Mouse (Mus musculus): ENCODE measurements around the gene Smarcc1. TPM values are rescaled to one million over a fixed set of nuclear protein-coding genes. Genes with fewer than 3 reads are reported as not detected.
"Not testable (repeated sequence)": the region's sequence is repeated elsewhere in the genome, so short reads cannot be mapped to it uniquely, and the experiment has no call there.

Gene Smarcc1
- 108 and 127 TPM in 2 replicates for polyA plus RNA-seq (2011; ENCODE audit: insufficient read length, low read depth, missing spikeins)

GRCm38 (mm10) chr9:110116977-110117778, at the start of gene Smarcc1:
Smarcc1 (plus strand) TSS chr9:110117708.
- H3K4me3 ChIP-seq (ENCODE audit: insufficient read depth, low read length): peak within 1 kb of the TSS; percentile 81
- peak within 1 kb of the TSS; percentile 97 for H3K27ac ChIP-seq (ENCODE audit: insufficient read depth, low read length)
- peak; percentile 77 for TF ChIP-seq POLR2A (IDR thresholded peaks at IDR 0.05; ENCODE audit: low read depth, low read length)
- TF ChIP-seq CTCF (IDR thresholded peaks at IDR 0.05; ENCODE audit: borderline replicate concordance, insufficient read depth, low read length): no peak
- peaks cover 3% of the 10 kb centered on the region; the same call in 1 of the 2 replicates for H3K4me1 ChIP-seq (ENCODE audit: control insufficient read depth, insufficient read depth, low read length)

- Histone ChIP-seq H3K4me3 (ENCODE audit: insufficient read depth, low read length) (no peak overlapping the region), H3K27ac (ENCODE audit: insufficient read depth, low read length) (no peak overlapping the region), H3K4me1 (ENCODE audit: control insufficient read depth, insufficient read depth, low read length) (peaks cover 8% of the 10 kb centered on the region)
- TF ChIP-seq CTCF (IDR thresholded peaks at IDR 0.05; ENCODE audit: borderline replicate concordance, insufficient read depth, low read length) (no peak), POLR2A (IDR thresholded peaks at IDR 0.05; ENCODE audit: low read depth, low read length) (no peak)
These were observed 48.8 kb upstream of the Smarcc1 start for GRCm38 (mm10) chr9:110068745-110069144.

GRCm38 (mm10) chr9:110070358-110070757, 47.1 kb upstream of the Smarcc1 start:
- no peak for TF ChIP-seq CTCF (IDR thresholded peaks at IDR 0.05; ENCODE audit: borderline replicate concordance, insufficient read depth, low read length)
- H3K4me1 ChIP-seq (ENCODE audit: control insufficient read depth, insufficient read depth, low read length): peaks cover 8% of the 10 kb centered on the region
- no peak overlapping the region for H3K4me3 ChIP-seq (ENCODE audit: insufficient read depth, low read length)
- peak overlapping the region; percentile 11; the same call in 1 of the 2 replicates for H3K27ac ChIP-seq (ENCODE audit: insufficient read depth, low read length)

- H3K4me1 ChIP-seq (ENCODE audit: control insufficient read depth, insufficient read depth, low read length): peaks cover 8% of the 10 kb centered on the region
- H3K27ac ChIP-seq (ENCODE audit: insufficient read depth, low read length): peak overlapping the region; percentile 11; the same call in 1 of the 2 replicates
- TF ChIP-seq CTCF (IDR thresholded peaks at IDR 0.05; ENCODE audit: borderline replicate concordance, insufficient read depth, low read length) (no peak), POLR2A (IDR thresholded peaks at IDR 0.05; ENCODE audit: low read depth, low read length) (no peak)
These were observed 46.5 kb upstream of the Smarcc1 start for GRCm38 (mm10) chr9:110071011-110071410.

GRCm38 (mm10) chr9:110071843-110072242, 45.7 kb upstream of the Smarcc1 start:
- peak; percentile 78; the same call in 1 of the 2 replicates for TF ChIP-seq CTCF (IDR thresholded peaks at IDR 0.05; ENCODE audit: borderline replicate concordance, insufficient read depth, low read length)
- no peak for TF ChIP-seq POLR2A (IDR thresholded peaks at IDR 0.05; ENCODE audit: low read depth, low read length)
- peaks cover 8% of the 10 kb centered on the region for H3K4me1 ChIP-seq (ENCODE audit: control insufficient read depth, insufficient read depth, low read length)
- H3K27ac ChIP-seq (ENCODE audit: insufficient read depth, low read length): no peak overlapping the region
- no peak overlapping the region for H3K4me3 ChIP-seq (ENCODE audit: insufficient read depth, low read length)

More at GRCm38 (mm10) chr9:110071011-110071410, 46.5 kb upstream of the Smarcc1 start:
- H3K4me3 ChIP-seq (ENCODE audit: insufficient read depth, low read length): no peak overlapping the region

GRCm38 (mm10) chr9:110076468-110076867, 41.0 kb upstream of the Smarcc1 start:
- not testable (repeated sequence) for H3K4me1 ChIP-seq (ENCODE audit: control insufficient read depth, insufficient read depth, low read length); H3K27ac ChIP-seq (ENCODE audit: insufficient read depth, low read length); H3K4me3 ChIP-seq (ENCODE audit: insufficient read depth, low read length)

- no peak for TF ChIP-seq CTCF (IDR thresholded peaks at IDR 0.05; ENCODE audit: borderline replicate concordance, insufficient read depth, low read length)
- no peak for TF ChIP-seq POLR2A (IDR thresholded peaks at IDR 0.05; ENCODE audit: low read depth, low read length)
- Histone ChIP-seq H3K27ac (ENCODE audit: insufficient read depth, low read length) (peak overlapping the region; percentile 75), H3K4me3 (ENCODE audit: insufficient read depth, low read length) (no peak overlapping the region), H3K4me1 (ENCODE audit: control insufficient read depth, insufficient read depth, low read length) (peaks cover 8% of the 10 kb centered on the region)
These were observed 36.4 kb upstream of the Smarcc1 start for GRCm38 (mm10) chr9:110081066-110081465.

GRCm38 (mm10) chr9:110084201-110084964, 33.1 kb upstream of the Smarcc1 start:
- no peak overlapping the region for H3K27ac ChIP-seq (ENCODE audit: insufficient read depth, low read length)
- peaks cover 8% of the 10 kb centered on the region for H3K4me1 ChIP-seq (ENCODE audit: control insufficient read depth, insufficient read depth, low read length)
- TF ChIP-seq POLR2A (IDR thresholded peaks at IDR 0.05; ENCODE audit: low read depth, low read length): no peak
- TF ChIP-seq CTCF (IDR thresholded peaks at IDR 0.05; ENCODE audit: borderline replicate concordance, insufficient read depth, low read length): no peak
- H3K4me3 ChIP-seq (ENCODE audit: insufficient read depth, low read length): no peak overlapping the region

GRCm38 (mm10) chr9:110085693-110086092, 31.8 kb upstream of the Smarcc1 start:
- Histone ChIP-seq H3K27ac (ENCODE audit: insufficient read depth, low read length) (no peak overlapping the region), H3K4me3 (ENCODE audit: insufficient read depth, low read length) (no peak overlapping the region)

GRCm38 (mm10) chr9:110093303-110093702, 24.2 kb upstream of the Smarcc1 start:
- no peak overlapping the region for H3K27ac ChIP-seq (ENCODE audit: insufficient read depth, low read length)
- no peak overlapping the region for H3K4me3 ChIP-seq (ENCODE audit: insufficient read depth, low read length)
- TF ChIP-seq POLR2A (IDR thresholded peaks at IDR 0.05; ENCODE audit: low read depth, low read length) (no peak), CTCF (IDR thresholded peaks at IDR 0.05; ENCODE audit: borderline replicate concordance, insufficient read depth, low read length) (no peak)
- no peaks in the 10 kb centered on the region for H3K4me1 ChIP-seq (ENCODE audit: control insufficient read depth, insufficient read depth, low read length)

More at GRCm38 (mm10) chr9:110085693-110086092, 31.8 kb upstream of the Smarcc1 start:
- H3K4me1 ChIP-seq (ENCODE audit: control insufficient read depth, insufficient read depth, low read length): peaks cover 8% of the 10 kb centered on the region; the same call in 1 of the 2 replicates
- TF ChIP-seq CTCF (IDR thresholded peaks at IDR 0.05; ENCODE audit: borderline replicate concordance, insufficient read depth, low read length) (no peak), POLR2A (IDR thresholded peaks at IDR 0.05; ENCODE audit: low read depth, low read length) (no peak)

All from embryonic fibroblast, embryonic 13.5 days (primary cell).